ENCODE assay signal across 8 mouse cellular contexts in the genomic region with DNA sequence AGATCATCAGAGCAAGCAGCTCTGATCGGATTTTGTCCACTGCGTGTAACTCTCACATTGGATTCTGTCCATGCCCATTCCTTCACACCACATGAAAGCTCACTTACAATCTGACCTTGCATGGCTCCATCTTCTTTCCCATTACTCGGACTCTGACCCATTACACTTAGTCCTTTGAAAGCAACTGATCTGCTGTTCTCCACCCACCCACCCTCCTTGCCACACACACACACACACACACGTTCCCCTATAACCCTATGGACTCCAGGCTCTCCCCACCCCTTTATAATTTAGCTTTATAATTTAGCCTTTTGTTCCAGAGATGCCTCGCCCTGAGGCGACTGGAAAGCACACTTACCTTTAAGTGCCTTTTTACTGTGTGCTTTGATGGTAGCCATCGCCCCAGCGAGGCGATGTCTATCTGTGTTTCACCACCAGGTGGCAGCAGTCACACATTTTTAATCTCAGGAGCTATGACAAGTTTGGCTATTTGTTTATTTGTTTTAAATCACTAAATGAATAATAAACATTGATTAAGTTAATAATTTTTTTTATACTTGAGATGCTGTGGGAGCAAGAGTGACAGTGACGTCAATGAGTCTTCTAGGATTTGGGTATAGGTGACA.
DNase-seq lines count a peak whose midpoint lies in the region; ATAC-seq lines count a peak whose summit lies in the region.

No protein-coding gene starts in this region.

- H3K4me3 ChIP-seq in forebrain, embryonic 13.5 days: no peak overlapping the region

- H3K9ac ChIP-seq in forebrain, embryonic 13.5 days: no peak overlapping the region

- H3K4me1 ChIP-seq in forebrain, embryonic 13.5 days: no peaks in the 10 kb centered on the region

- H3K9me3 ChIP-seq in forebrain, embryonic 13.5 days (replicated peaks): no peaks in the 10 kb centered on the region

- no peak overlapping the region for H3K4me2 ChIP-seq in forebrain, embryonic 13.5 days

- DNase-seq in gastrocnemius, adult 18-20 months (ENCODE audit: low spot score): peak; percentile 33
- DNase-seq in gastrocnemius, postnatal 14 days: no peak
- peak; percentile 59 for DNase-seq in 3T3-L1 (ENCODE audit: low read depth, low spot score)
- DNase-seq in T-cell, adult 2 months (ENCODE audit: low spot score): peak; percentile 25
- peak; percentile 6 to 38 for DNase-seq in layer of hippocampus, postnatal 36 days
- peak; percentile 7 to 29 for DNase-seq in natural killer cell, adult 2 months (ENCODE audit: low spot score in 2 of 2)
- DNase-seq in thymus, postnatal 4 days: peak; percentile 60

- H3K36me3 ChIP-seq in forebrain, embryonic 13.5 days (ENCODE audit: poor library complexity, severe bottlenecking): no peaks in the 10 kb centered on the region

- 48% methylated on average over 10 of the region's 10 CpGs for WGBS in forebrain, embryonic 13.5 days

- H3K27ac ChIP-seq in forebrain, embryonic 13.5 days: no peak overlapping the region

- ATAC-seq in forebrain, embryonic 13.5 days: peak; percentile 57

- H3K27me3 ChIP-seq in forebrain, embryonic 13.5 days: no peaks in the 10 kb centered on the region

- intact Hi-C loops in gastrocnemius, postnatal 14 days (cut with DNase I; ENCODE audit: low total_unique reads): loop anchor here (10.0 kb wide), 1 partner anchor 627 kb away; no protein-coding TSS in a partner anchor
